Mouse (Mus musculus) intestine, embryonic 16.5 days (tissue): Measurements from ENCODE around the gene Enpp7. TPM values are rescaled to one million over a fixed set of nuclear protein-coding genes. Genes with fewer than 3 reads are reported as not detected.

Experiments used
- ATAC-seq: fragments of 200-750 bp; cut with Nextera tagmentation; 2 replicates; pipeline ENCODE4 v1.8.0; 2017; ENCODE audit warnings: moderate TSS enrichment, moderate library complexity
- H3K27ac ChIP-seq: fragments of 300-500 bp; sonication (generic); 2 replicates; pipeline ENCODE4 v1.5.1; 2014; ENCODE audit warnings: mild to moderate bottlenecking, low read length
- H3K27me3 ChIP-seq: fragments of 300-500 bp; sonication (generic); replicated peaks from 2 replicates; pipeline ENCODE4 v1.6.1; 2014; ENCODE audit warnings: low read length, control low read depth, mixed read lengths; ENCODE audit not compliant: control insufficient read depth, insufficient read depth
- H3K36me3 ChIP-seq: fragments of 300-500 bp; sonication (generic); 2 replicates; pipeline ENCODE4 v1.6.1; 2014; ENCODE audit warnings: low read length, control low read depth; ENCODE audit not compliant: control insufficient read depth, insufficient read depth
- H3K4me1 ChIP-seq: fragments of 300-500 bp; sonication (generic); 2 replicates; pipeline ENCODE4 v1.6.1; 2014; ENCODE audit warnings: low read length, control low read depth, mixed read lengths; ENCODE audit not compliant: control insufficient read depth, insufficient read depth
- H3K4me2 ChIP-seq: fragments of 300-500 bp; sonication (generic); 2 replicates; pipeline ENCODE4 v1.6.1; 2014; ENCODE audit warnings: low read depth, low read length, control low read depth
- H3K4me3 ChIP-seq: fragments of 300-500 bp; sonication (generic); 2 replicates; pipeline ENCODE4 v1.5.1; 2014; ENCODE audit warnings: mild to moderate bottlenecking, low read length
- H3K9ac ChIP-seq: fragments of 300-500 bp; sonication (generic); 2 replicates; pipeline ENCODE4 v1.6.1; 2014; ENCODE audit warnings: low read depth, low read length
- H3K9me3 ChIP-seq: fragments of 300-500 bp; sonication (generic); 2 replicates; pipeline ENCODE4 v1.6.1; 2016; ENCODE audit warnings: low read length, control low read depth; ENCODE audit not compliant: control insufficient read depth
- WGBS: fragments of 180-500 bp; shearing (Covaris S2); extraction: QIAGEN DNeasy Blood & Tissue Kit; methylation state at CpG from one replicate; pipeline ENCODE4 v1.1.7; 2014; 5-methylcytosine and 5-hydroxymethylcytosine counted together
- polyA plus RNA-seq: library from polyadenylated mRNA; unstranded; fragments of >200 nt; fragmentation: Nextera tagmentation; extraction: Ambion mirVana; gene quantifications from 2 replicates; pipeline ENCODE4 v1.2.1, GENCODE M21; 2015

Gene Enpp7
- polyA plus RNA-seq, 1 experiment from 2014 or later: 0.57 TPM

DNA sequence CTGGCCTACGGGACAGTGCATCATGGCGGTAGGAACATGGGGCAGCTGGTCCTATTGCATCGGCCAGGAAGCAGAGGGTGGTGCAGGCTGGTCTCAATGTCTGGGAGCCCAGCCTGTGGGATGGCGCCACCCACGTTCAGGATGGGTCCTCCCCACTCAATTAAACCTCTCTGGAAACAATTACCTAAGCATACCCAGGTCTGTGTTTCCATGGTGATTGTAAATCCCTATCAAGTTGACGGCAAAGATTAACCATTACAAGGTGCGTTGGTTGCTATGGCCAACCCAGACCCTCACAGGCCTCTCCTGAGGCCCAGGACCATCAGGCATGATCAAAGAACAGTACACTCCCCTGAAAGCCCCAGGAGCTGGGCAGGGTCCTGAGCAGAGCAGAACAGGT is 22.9 kb upstream of the Enpp7 start:
- H3K4me1 ChIP-seq: peaks cover 4% of the 10 kb centered on the region; the same call in 1 of the 2 replicates
- no peak overlapping the region for H3K9ac ChIP-seq
- ATAC-seq: no peak
- H3K36me3 ChIP-seq: no peaks in the 10 kb centered on the region
- H3K4me3 ChIP-seq: no peak overlapping the region
- no peaks in the 10 kb centered on the region for H3K27me3 ChIP-seq
- H3K4me2 ChIP-seq: no peak overlapping the region
- no peaks in the 10 kb centered on the region for H3K9me3 ChIP-seq
- WGBS: 37% methylated on average over 7 of the region's 7 CpGs
- H3K27ac ChIP-seq: no peak overlapping the region

DNA sequence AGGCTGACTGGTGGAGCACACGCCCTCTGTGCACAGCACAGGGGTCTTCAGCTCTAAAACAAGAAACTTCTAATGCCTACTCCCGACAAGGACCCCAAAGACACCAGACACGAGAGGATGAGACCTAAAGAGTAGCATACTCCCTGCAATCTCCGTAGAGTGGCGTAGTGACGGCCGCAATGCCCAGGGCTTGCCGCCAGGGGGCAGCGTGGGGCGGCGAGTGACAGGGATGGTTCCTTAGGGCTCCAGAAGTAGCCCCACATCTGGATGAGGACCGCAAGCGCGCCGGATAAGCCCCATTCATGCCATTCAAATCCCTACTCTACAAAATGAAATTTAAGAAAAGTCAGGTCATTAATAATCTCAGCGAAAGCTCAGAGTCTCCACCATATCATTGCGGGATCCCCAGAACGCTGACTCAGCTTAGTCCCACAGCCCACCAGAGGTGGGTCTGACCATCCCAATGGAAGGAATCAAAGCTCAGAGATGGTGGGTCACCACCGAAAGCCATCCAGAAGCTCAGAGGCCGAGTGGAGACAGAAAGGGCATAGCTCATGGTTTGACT is 16.4 kb upstream of the Enpp7 start:
- Histone ChIP-seq H3K4me2 (no peak overlapping the region), H3K9ac (no peak overlapping the region), H3K4me3 (no peak overlapping the region), H3K4me1 (0 out of 2 replicates have a peak, but pooled peaks cover 5% of the 10 kb centered on the region), H3K9me3 (no peaks in the 10 kb centered on the region), H3K27me3 (no peaks in the 10 kb centered on the region; the same call in 1 of the 2 replicates), H3K27ac (no peak overlapping the region), H3K36me3 (no peaks in the 10 kb centered on the region)
- 35% methylated on average over 20 of the region's 20 CpGs for WGBS
- ATAC-seq: no peak

DNA sequence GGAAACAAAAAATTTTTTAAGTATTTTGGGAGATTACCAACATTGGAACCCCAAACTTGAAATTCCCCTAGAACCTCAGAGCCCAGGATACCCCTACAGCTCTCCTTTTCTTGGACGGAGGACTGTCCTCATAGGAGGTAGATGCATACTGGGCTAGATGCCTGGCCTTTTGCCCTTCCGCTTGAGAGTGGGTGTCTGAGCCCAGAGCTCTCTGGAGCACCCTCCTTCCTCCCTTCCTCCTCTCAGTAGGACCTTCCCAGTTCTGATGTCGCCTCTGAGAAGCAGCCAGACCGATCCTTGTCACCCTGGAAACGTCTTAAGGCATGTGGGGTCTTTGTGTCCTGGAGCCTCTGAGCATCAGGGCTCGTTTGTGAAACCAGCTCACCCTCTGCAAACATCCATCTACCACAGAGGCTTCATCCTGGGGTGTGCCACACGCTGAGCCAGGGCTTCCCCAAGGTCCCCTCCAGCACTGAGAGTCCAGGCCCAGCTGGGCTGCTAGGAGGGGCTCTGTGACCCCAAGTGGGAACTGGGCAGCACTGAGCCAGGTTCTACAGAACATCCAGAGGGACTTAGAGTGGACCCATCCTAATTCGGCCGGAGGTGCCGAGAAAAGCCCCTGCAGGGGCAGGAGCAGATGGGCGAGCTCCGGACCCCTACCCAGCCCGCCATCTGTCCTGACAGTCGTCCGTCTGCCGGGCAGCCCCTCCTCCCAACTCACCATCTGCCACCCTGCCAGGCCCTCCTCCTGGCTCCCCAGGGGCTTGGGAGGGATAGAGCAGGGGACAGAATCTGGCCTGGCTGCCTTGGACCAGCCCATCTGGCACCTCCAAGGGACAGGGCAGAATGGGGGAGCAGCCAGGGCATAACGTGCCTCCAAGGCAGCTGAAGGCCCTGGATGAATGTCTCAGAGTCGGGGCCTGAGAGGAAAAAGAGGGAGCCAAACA is 15.3 kb upstream of the Enpp7 start:
- no peaks in the 10 kb centered on the region for H3K36me3 ChIP-seq
- no peak overlapping the region for H3K4me3 ChIP-seq
- H3K4me2 ChIP-seq: no peak overlapping the region
- ATAC-seq: no peak
- H3K9ac ChIP-seq: peak overlapping the region; percentile 19; the same call in 1 of the 2 replicates
- no peaks in the 10 kb centered on the region; the same call in 1 of the 2 replicates for H3K27me3 ChIP-seq
- H3K27ac ChIP-seq: no peak overlapping the region
- H3K4me1 ChIP-seq: 0 out of 2 replicates have a peak, but pooled peaks cover 5% of the 10 kb centered on the region
- 54% methylated on average over 18 of the region's 18 CpGs for WGBS
- H3K9me3 ChIP-seq: no peaks in the 10 kb centered on the region

DNA sequence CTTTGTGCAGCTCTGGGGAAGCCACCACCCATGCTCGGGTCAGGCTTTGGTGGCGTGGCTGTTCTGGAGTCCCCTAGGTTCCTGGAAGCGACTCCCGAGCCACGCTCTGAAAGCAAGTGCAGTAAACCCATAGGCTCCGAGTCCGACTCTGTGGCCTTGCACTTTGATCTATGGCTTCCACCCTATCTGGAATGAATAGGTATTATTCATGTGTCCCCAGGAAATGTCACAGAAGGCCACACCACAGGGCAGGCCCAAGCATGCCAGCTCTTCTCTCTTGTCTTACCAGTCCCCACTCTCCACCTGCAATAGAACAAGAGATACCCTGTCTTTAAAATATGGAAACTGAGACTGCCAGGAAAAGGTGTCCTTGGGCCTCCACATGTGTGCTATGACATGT is 13.6 kb upstream of the Enpp7 start:
- Histone ChIP-seq H3K36me3 (no peaks in the 10 kb centered on the region), H3K4me3 (no peak overlapping the region), H3K4me1 (0 out of 2 replicates have a peak, but pooled peaks cover 5% of the 10 kb centered on the region), H3K9me3 (no peaks in the 10 kb centered on the region), H3K9ac (peak overlapping the region; percentile 33; the same call in 1 of the 2 replicates), H3K27ac (peak overlapping the region; percentile 63; the same call in 1 of the 2 replicates), H3K27me3 (no peaks in the 10 kb centered on the region; the same call in 1 of the 2 replicates), H3K4me2 (no peak overlapping the region)
- ATAC-seq: peak; percentile 63
- WGBS: 52% methylated on average over 7 of the region's 7 CpGs

DNA sequence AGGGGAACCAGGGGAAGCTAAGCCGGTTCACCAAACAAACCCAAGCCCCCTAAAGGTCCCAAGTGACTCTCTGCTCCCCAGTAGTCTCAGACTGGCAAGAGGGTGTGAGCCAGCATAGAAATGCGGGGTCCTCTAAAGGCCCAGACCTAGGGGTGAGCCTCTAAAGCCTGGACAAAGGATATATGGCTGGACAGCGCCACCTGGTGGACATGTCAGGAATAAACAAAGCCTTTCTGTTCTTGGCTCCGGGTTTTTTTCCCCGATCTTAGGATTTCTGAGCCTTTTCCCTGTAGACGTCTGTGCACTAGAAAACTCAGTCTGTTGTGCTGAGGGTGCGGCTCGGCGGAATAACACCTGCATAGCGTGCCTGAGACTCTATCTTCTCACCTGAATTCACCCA is 12.6 kb upstream of the Enpp7 start:
- no peaks in the 10 kb centered on the region; the same call in 1 of the 2 replicates for H3K27me3 ChIP-seq

DNA sequence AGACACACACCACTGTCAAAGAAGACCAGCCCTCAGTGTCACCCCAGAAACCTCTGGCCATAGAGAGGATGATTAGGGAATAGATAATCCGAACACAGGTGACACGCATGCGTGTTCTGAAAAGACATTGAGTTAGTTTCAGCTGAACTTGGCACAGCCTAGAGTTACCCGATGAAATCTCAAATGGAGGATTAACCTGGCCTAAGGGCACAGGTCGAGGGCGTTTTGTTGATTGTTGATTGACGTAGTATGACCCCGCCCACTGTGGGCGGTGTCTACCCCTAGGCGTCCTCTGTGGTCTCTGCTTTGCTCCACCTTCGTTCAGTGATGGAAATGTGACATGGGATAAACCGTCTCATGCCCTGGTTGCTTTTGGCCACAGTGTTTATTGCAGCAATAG is 12.1 kb upstream of the Enpp7 start:
- ATAC-seq: peak; percentile 62; the same call in 1 of the 2 replicates
- H3K9me3 ChIP-seq: no peaks in the 10 kb centered on the region
- no peak overlapping the region for H3K4me3 ChIP-seq
- 0 out of 2 replicates have a peak overlapping the region, but pooled peaks have one; percentile 29 for H3K27ac ChIP-seq
- peak overlapping the region; percentile 36 for H3K4me2 ChIP-seq
- H3K27me3 ChIP-seq: no peaks in the 10 kb centered on the region; the same call in 1 of the 2 replicates
- 0 out of 2 replicates have a peak, but pooled peaks cover 10% of the 10 kb centered on the region for H3K4me1 ChIP-seq
- no peak overlapping the region for H3K9ac ChIP-seq
- WGBS: 15% methylated on average over 12 of the region's 12 CpGs
- H3K36me3 ChIP-seq: no peaks in the 10 kb centered on the region

More for the DNA sequence above, 12.6 kb upstream of the Enpp7 start:
- Histone ChIP-seq H3K27ac (0 out of 2 replicates have a peak overlapping the region, but pooled peaks have one; percentile 29), H3K9ac (no peak overlapping the region), H3K4me2 (peak overlapping the region; percentile 36), H3K36me3 (no peaks in the 10 kb centered on the region), H3K4me1 (0 out of 2 replicates have a peak, but pooled peaks cover 6% of the 10 kb centered on the region), H3K4me3 (no peak overlapping the region), H3K9me3 (no peaks in the 10 kb centered on the region)
- 0 out of 2 replicates have a peak, but pooled peaks have one; percentile 29 for ATAC-seq
- WGBS: 3% methylated on average over 10 of the region's 10 CpGs

DNA sequence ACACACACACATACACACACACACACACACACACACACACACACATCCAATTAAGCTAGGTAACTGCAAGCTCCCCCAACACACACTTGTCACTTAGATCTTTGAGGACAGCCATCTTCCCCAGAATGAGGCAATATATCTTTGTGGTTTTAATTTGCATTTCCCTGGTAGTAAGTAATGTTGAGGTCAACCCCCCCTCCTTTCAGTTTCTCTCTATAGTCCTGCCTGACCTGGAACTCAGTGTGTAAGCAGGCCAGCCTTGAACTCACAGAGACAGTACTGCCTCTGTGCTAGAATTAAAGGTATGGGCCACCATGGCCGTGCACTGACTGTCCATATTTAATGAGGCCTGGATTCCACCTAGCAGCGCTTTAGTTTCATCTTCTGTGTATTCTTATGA is 7.6 kb upstream of the Enpp7 start:
- no peak overlapping the region for H3K4me2 ChIP-seq
- WGBS: 59% methylated on average over 2 of the region's 2 CpGs
- ATAC-seq: no peak
- H3K27me3 ChIP-seq: no peaks in the 10 kb centered on the region
- no peaks in the 10 kb centered on the region for H3K9me3 ChIP-seq
- no peak overlapping the region for H3K4me3 ChIP-seq
- H3K9ac ChIP-seq: 0 out of 2 replicates have a peak overlapping the region, but pooled peaks have one; percentile 33
- H3K4me1 ChIP-seq: peaks cover 26% of the 10 kb centered on the region
- H3K36me3 ChIP-seq: no peaks in the 10 kb centered on the region
- no peak overlapping the region for H3K27ac ChIP-seq

DNA sequence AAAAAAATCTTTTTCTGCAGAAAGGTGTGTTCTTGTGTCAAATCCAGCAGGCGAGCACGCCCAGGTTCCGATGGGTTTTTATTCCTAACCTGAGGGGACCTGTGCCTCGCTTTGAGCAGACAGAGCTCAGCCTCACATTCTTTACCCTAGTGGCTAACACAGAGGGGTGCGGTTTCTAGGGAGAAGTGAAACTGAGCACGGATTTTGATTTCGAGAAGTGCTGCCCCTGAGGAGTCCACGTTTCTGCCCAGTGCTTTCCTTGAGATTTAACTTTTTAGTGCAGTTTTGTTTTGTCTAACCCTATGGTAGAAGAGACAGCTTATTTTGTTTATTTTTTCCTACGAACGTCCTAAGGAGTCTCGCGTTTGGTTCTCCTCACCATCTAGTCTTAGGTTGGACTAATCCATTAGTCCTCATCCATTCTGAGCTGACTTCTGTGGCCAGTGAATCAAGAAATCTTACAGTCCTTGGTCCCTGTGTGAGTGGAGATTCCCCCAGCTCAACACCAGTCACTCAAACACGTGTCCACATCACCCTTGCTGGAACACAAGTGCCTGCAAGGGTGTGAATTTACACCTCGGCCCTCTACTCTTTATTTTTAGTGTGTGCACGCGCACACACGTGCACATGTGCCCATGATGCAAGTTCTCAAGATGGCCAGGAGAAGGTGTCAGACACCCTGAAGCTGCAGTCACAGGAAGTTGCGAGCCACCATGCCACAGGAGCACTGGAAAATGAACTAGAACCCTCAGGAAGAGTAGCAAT is 6.8 kb upstream of the Enpp7 start:
- Histone ChIP-seq H3K4me2 (no peak overlapping the region), H3K27ac (no peak overlapping the region), H3K4me1 (peaks cover 27% of the 10 kb centered on the region), H3K36me3 (no peaks in the 10 kb centered on the region), H3K9me3 (no peaks in the 10 kb centered on the region), H3K9ac (no peak overlapping the region), H3K27me3 (no peaks in the 10 kb centered on the region), H3K4me3 (no peak overlapping the region)
- 65% methylated on average over 18 of the region's 18 CpGs for WGBS
- ATAC-seq: no peak
